Mouse (Mus musculus): Measurements from ENCODE around the gene Zfp871. TPM values are rescaled to one million over a fixed set of nuclear protein-coding genes. Genes with fewer than 3 reads are reported as not detected.
A peak's percentile ranks its signal among the peaks of the same experiment; 100 is the strongest.

Gene Zfp871
- total RNA-seq (2012; rRNA removed) = 21.6 and 21.9 TPM in 2 replicates

DNA sequence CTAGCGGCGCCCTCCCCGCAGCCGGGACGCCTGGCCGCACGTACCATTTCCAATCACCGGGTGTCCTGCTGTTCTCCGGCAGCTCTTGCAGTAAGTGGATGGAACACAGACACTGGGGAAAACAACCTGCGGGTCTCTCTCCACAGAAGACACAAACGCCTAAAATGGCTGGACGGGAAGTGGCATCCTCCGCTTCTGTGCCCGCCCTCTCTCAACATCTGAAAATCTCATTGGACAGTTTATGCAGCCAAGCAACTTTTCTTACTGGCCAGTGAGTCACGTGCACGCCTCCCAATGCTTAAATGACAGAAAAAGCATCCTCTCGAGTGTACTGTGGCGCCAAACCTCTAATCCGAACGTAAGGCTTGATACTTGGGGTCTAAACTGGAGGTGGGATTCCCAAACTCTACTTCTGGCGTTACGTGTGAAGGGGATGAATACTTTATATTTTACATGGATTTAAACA lies at the start of gene Zfp871:
TSS of gene Zfp871 (minus strand) at position 194 of the 466 bp plus-strand sequence.
- in situ Hi-C loops (cut with MboI; ENCODE audit: low sequenced_read_pairs in 2 of 2, unreplicated experiment in 2 of 2) = no loop called here
- Histone ChIP-seq H3K4me1 (ENCODE audit: control insufficient read depth in 2 of 2, insufficient read depth in 2 of 2, low read length in 2 of 2, poor library complexity in 1 of 2) (peaks cover 0 to 3% of the 10 kb centered on the region in 2 experiments; a peak in 3 of 4 replicates), H3K27ac (ENCODE audit: insufficient read depth, low read depth, low read length, poor library complexity, severe bottlenecking) (peak within 1 kb of the TSS; percentile 59; the same call in 1 of the 2 replicates), H3K36me3 (ENCODE audit: control insufficient read depth, insufficient read depth, low read length, poor library complexity, severe bottlenecking) (peaks cover 12% of the 10 kb centered on the region), H3K4me3 (ENCODE audit: insufficient read depth in 1 of 2, low read depth in 1 of 2, low read length in 2 of 2, poor library complexity in 1 of 2, severe bottlenecking in 1 of 2) (peak within 1 kb of the TSS; percentile 78 to 91), H3K9ac (ENCODE audit: insufficient read depth, low read depth, low read length, poor library complexity, severe bottlenecking) (peak within 1 kb of the TSS; percentile 89), H3K9me3 (ENCODE audit: control insufficient read depth, insufficient read depth, low read depth, low read length) (no peaks in the 10 kb centered on the region)
- DNase-seq (ENCODE audit: low read depth, low spot score) = peak; percentile 83
- no peak for TF ChIP-seq ZC3H11A (IDR thresholded peaks at IDR 0.05; ENCODE audit: borderline replicate concordance, low read depth, low read length)
- no peak for TF ChIP-seq ZNF384 (IDR thresholded peaks at IDR 0.05; ENCODE audit: low read depth, low read length)
- TF ChIP-seq HCFC1 (IDR thresholded peaks at IDR 0.05; ENCODE audit: borderline replicate concordance, insufficient read depth, low read length) = no peak; the same call in 1 of the 2 replicates
- peak; percentile 86 for TF ChIP-seq CHD2 (IDR thresholded peaks at IDR 0.05; ENCODE audit: low read depth, low read length)

DNA sequence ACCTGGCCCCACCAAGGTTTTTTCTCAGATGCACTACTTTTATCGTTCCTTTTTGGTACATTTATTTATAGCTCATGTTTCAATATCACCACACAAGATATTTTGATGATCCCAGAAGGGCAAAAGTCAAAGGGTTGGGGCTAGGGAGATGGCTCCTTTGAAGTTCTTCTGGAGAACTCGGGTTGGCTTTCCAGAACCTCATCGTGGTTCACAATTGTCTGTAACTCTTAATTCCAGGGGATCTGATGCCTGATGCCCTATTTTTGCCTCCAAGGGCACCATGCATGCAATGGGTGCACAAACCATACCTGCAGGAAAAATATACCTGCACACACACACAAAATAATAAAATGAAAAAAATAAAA lies 42.3 kb upstream of the Zfp871 start:
- no peak overlapping the region for H3K9ac ChIP-seq (ENCODE audit: insufficient read depth, low read depth, low read length, poor library complexity, severe bottlenecking)

DNA sequence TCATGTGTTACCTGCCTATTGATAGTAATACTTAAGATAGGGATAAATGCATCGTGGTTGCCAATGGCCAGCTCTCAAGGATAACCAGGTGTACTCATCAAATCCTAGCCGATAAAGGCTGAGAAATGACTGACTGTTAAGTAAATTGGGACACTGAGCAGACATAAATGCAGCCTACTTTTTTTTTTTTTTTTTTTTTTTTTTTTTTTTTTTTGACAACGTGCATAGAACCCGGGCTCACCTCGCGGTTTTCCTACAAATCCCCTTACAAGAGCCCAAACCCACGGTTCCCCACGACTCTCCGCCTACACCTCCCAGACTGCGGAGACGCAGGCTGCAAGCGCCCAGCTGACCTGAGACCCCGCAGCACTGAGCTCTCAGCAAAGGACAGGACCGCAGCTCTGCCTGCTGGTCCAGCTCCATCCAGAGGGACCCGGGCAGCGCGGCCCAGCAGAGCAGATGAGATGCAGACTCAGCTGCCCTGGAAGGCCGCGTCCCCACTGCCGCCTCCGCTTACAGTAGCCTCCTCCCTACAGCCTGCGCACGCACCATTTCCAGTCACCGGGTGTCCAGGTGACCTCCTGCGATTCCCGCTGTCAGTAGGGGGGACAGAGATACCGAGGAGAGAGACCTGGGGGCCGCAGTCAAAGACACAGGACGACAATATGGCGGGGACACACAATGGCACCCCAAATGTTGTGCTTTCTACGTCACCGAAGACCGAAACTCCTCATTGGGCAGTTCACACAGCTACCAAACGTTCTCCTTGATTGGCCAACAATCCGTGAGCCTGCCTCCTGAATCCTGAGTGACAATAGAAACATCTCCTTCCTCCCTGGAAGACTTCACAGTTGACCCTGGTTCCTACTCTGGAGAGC lies 41.7 kb upstream of the Zfp871 start, which contains the start of gene Zfp799:
TSS of gene Zfp799 (minus strand) at position 722 of the 878 bp plus-strand sequence.
- no peaks in the 10 kb centered on the region for H3K9me3 ChIP-seq (ENCODE audit: control insufficient read depth, insufficient read depth, low read depth, low read length)
- in situ Hi-C loops (cut with MboI; ENCODE audit: low sequenced_read_pairs in 2 of 2, unreplicated experiment in 2 of 2) = no loop called here

More for the DNA sequence above, 42.3 kb upstream of the Zfp871 start:
- Histone ChIP-seq H3K9me3 (ENCODE audit: control insufficient read depth, insufficient read depth, low read depth, low read length) (no peaks in the 10 kb centered on the region), H3K4me3 (ENCODE audit: insufficient read depth in 1 of 2, low read depth in 1 of 2, low read length in 2 of 2, poor library complexity in 1 of 2, severe bottlenecking in 1 of 2) (peak overlapping the region in 1 of 2 experiments; percentile 99; a peak in 3 of 4 replicates), H3K36me3 (ENCODE audit: control insufficient read depth, insufficient read depth, low read length, poor library complexity, severe bottlenecking) (no peaks in the 10 kb centered on the region), H3K27ac (ENCODE audit: insufficient read depth, low read depth, low read length, poor library complexity, severe bottlenecking) (no peak overlapping the region), H3K4me1 (ENCODE audit: control insufficient read depth in 2 of 2, insufficient read depth in 2 of 2, low read length in 2 of 2, poor library complexity in 1 of 2) (peaks cover 0 to 2% of the 10 kb centered on the region in 2 experiments; a peak in 2 of 4 replicates)
- TF ChIP-seq ZNF384 (IDR thresholded peaks at IDR 0.05; ENCODE audit: low read depth, low read length) (no peak), HCFC1 (IDR thresholded peaks at IDR 0.05; ENCODE audit: borderline replicate concordance, insufficient read depth, low read length) (no peak), MAFK (IDR thresholded peaks at IDR 0.05; ENCODE audit: insufficient read depth, low read depth, low read length) (no peak), CHD2 (IDR thresholded peaks at IDR 0.05; ENCODE audit: low read depth, low read length) (no peak), ZC3H11A (IDR thresholded peaks at IDR 0.05; ENCODE audit: borderline replicate concordance, low read depth, low read length) (no peak)
- in situ Hi-C loops (cut with MboI; ENCODE audit: low sequenced_read_pairs in 2 of 2, unreplicated experiment in 2 of 2) = no loop called here
- no peak for DNase-seq (ENCODE audit: low read depth, low spot score)

DNA sequence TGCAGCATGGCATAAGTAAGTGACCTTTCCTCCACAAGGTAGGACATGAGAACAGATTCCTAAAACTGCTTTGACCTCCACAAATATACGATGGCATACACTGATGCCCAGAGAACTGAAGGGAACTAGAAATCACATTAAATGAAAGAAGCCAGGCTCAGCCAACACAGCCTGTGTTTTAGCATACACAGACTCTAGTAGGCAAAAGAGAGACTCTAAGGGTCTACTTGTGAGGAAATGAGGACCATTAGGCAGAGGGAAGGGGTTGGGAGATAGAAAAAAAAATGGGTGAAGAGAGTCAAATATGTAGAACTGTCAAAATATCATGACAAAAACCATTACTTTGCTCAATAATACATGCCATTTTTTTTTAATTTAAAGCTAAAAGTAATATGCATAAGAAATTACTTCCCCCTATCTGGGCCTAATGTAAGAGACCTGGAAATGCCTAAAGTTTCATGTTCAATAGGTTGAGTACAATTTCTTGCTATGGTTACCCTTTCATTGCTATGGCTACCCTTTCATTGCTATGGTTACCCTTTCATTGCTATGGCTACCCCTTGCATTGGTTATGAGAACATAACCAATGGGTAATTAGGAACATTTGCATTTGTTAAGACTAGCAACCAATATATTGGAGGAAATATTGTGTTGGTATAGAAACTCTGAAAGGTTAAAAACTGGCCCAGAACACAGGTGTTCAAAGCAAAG lies 28.1 kb upstream of the Zfp871 start:
- in situ Hi-C loops (cut with MboI; ENCODE audit: low sequenced_read_pairs in 2 of 2, unreplicated experiment in 2 of 2) = no loop called here
- Histone ChIP-seq H3K4me1 (ENCODE audit: control insufficient read depth in 2 of 2, insufficient read depth in 2 of 2, low read length in 2 of 2, poor library complexity in 1 of 2) (peaks cover 0 to 5% of the 10 kb centered on the region in 2 experiments; a peak in 1 of 4 replicates), H3K4me3 (ENCODE audit: insufficient read depth in 1 of 2, low read depth in 1 of 2, low read length in 2 of 2, poor library complexity in 1 of 2, severe bottlenecking in 1 of 2) (no peak overlapping the region), H3K36me3 (ENCODE audit: control insufficient read depth, insufficient read depth, low read length, poor library complexity, severe bottlenecking) (peaks cover 19% of the 10 kb centered on the region), H3K9me3 (ENCODE audit: control insufficient read depth, insufficient read depth, low read depth, low read length) (no peaks in the 10 kb centered on the region), H3K9ac (ENCODE audit: insufficient read depth, low read depth, low read length, poor library complexity, severe bottlenecking) (no peak overlapping the region), H3K27ac (ENCODE audit: insufficient read depth, low read depth, low read length, poor library complexity, severe bottlenecking) (no peak overlapping the region)
- DNase-seq (ENCODE audit: low read depth, low spot score) = no peak
- TF ChIP-seq ZC3H11A (IDR thresholded peaks at IDR 0.05; ENCODE audit: borderline replicate concordance, low read depth, low read length) (no peak), ZNF384 (IDR thresholded peaks at IDR 0.05; ENCODE audit: low read depth, low read length) (no peak), CHD2 (IDR thresholded peaks at IDR 0.05; ENCODE audit: low read depth, low read length) (no peak), MAFK (IDR thresholded peaks at IDR 0.05; ENCODE audit: insufficient read depth, low read depth, low read length) (no peak), HCFC1 (IDR thresholded peaks at IDR 0.05; ENCODE audit: borderline replicate concordance, insufficient read depth, low read length) (no peak)

More for the DNA sequence above, 41.7 kb upstream of the Zfp871 start, which contains the start of gene Zfp799:
- no peaks in the 10 kb centered on the region for H3K36me3 ChIP-seq (ENCODE audit: control insufficient read depth, insufficient read depth, low read length, poor library complexity, severe bottlenecking)
- H3K4me3 ChIP-seq (ENCODE audit: insufficient read depth in 1 of 2, low read depth in 1 of 2, low read length in 2 of 2, poor library complexity in 1 of 2, severe bottlenecking in 1 of 2) = peak within 1 kb of the TSS; percentile 92 to 99
- TF ChIP-seq ZNF384 (IDR thresholded peaks at IDR 0.05; ENCODE audit: low read depth, low read length) (peak; percentile 93), MAFK (IDR thresholded peaks at IDR 0.05; ENCODE audit: insufficient read depth, low read depth, low read length) (no peak), CHD2 (IDR thresholded peaks at IDR 0.05; ENCODE audit: low read depth, low read length) (no peak), ZC3H11A (IDR thresholded peaks at IDR 0.05; ENCODE audit: borderline replicate concordance, low read depth, low read length) (no peak), HCFC1 (IDR thresholded peaks at IDR 0.05; ENCODE audit: borderline replicate concordance, insufficient read depth, low read length) (no peak)
- H3K27ac ChIP-seq (ENCODE audit: insufficient read depth, low read depth, low read length, poor library complexity, severe bottlenecking) = peak within 1 kb of the TSS; percentile 32; the same call in 1 of the 2 replicates
- peaks cover 0 to 2% of the 10 kb centered on the region in 2 experiments; a peak in 2 of 4 replicates for H3K4me1 ChIP-seq (ENCODE audit: control insufficient read depth in 2 of 2, insufficient read depth in 2 of 2, low read length in 2 of 2, poor library complexity in 1 of 2)
- peak within 1 kb of the TSS; percentile 92 for H3K9ac ChIP-seq (ENCODE audit: insufficient read depth, low read depth, low read length, poor library complexity, severe bottlenecking)
- peak; percentile 48 for DNase-seq (ENCODE audit: low read depth, low spot score)
